Mouse (Mus musculus) left cerebral cortex, adult 9 months (tissue): ENCODE measurements around the gene Prkag2.
A peak's percentile ranks its signal among the peaks of the same experiment; 100 is the strongest.

Experiments used
- DNase-seq, 2 experiments: peaks; one replicate each; pipeline ENCODE4 v3.0.0; 2022; ENCODE audit warnings: low spot score in 2 of 2

Prkag2 gene

DNA sequence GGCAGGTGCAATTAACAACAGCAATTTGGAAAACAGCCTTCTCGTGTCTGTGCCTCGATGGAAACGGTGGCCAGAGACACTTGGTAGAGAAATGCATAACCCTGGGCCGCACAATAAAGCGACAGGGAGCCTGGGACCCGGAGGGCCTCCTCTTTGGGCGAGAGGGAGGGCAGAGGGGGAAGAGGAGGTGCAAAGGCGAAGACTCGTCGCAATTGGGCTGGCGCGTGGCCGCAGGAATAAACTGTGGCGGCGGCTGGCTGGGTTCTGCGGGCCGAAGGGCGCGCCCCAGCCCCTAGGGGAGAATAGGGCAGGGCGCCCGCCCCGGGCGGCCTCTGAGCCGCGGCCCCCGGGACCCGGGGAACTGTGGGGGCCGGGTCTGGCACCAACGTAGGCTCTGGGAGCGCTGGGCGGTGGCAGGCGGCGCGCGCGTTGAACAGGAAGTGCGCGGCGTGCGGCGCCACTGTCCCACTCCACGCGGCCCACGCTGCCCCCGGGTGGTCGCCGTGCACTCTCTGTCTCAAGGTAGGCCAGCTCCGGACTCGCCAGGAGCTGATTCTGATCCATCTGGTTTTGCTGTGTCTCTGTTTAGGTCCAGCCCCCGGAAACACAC, at the start of gene Prkag2:
Prkag2 (minus strand) TSS at position 127 of the 610 bp plus-strand sequence.
- no peak for DNase-seq

DNA sequence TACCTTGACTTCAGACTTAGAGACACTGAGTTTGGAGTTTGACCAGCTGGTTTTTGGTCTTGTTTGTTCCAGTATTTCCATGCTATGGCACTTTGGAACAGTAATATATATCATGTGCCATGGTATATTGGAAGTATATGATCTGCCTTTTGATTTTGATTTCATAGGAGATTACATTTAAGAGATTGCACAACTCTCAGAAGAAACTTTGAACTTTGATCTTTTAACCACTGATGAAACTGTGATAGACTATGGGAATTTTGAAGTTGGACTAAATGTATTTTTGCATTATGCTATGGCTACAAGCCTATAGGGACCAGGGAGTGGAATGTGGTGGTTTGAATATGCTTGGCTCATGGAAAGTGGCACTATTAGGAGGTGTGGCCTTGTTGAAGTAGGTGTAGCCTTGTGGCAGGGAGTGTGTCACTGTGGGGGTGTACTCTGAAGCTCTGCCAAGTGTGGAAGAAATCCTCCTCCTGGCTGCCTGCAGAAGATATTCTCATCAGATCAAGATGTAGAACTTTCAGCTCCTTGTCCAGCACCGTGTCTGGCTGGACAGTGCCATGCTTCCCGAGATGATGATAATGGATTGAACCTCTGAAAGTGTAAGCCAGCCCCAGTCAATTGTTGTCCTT, 49.0 kb upstream of the Prkag2 start:
- DNase-seq = no peak

DNA sequence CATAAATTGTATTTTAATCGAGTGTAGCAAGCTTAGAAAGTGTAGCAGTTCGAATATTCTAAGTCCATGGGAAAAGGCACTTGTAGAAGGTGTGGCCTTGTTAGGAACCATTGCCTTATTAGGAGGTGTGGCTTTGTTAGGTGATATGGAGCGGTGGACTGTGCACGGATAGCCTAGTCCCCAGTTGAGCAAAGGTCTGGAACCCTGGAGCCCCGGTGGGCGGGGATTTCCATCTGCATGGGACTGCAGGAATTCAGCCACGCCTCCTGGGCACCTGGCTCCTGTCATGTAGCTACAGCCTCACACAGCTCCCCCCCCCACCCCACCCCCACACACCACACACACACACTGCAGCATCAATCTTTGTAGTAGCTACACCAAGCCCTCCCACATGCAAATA, 46.3 kb upstream of the Prkag2 start:
- no peak for DNase-seq

- DNase-seq = no peak
These were observed 27.4 kb upstream of the Prkag2 start for GRCm38 (mm10) chr5:25127865-25128264.

DNA sequence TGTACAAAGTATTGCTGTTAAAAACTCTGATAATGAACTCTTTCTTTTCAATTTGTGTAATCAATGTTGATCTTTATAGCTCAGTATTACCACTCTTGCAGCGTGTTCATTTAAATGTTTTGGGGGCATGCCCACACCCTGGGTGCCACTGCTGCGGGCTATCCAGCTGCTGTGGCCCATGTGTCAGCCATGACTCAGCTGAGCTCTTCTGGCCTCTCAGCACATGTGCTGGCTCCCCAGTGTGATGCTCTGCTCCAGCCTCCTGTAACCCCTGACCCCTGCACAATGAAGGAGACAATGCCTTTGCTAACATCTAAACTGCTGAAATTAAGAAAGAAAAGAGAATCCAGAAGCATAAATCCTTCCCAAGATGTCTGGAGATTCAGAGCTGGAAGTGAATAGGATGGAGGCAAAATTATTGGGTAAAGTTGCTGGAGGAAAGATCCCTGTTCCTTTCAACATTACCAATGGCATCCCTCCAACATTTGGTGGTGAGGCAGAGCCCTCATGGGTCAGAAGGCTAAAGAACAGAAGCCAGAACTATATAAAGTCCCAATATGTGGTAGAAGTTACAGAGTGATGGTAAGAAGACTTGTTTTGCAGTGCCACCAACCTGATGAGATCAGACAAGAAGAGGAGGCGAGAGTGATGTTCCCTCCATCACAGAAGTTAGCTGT, 25.6 kb upstream of the Prkag2 start:
- no peak for DNase-seq

DNA sequence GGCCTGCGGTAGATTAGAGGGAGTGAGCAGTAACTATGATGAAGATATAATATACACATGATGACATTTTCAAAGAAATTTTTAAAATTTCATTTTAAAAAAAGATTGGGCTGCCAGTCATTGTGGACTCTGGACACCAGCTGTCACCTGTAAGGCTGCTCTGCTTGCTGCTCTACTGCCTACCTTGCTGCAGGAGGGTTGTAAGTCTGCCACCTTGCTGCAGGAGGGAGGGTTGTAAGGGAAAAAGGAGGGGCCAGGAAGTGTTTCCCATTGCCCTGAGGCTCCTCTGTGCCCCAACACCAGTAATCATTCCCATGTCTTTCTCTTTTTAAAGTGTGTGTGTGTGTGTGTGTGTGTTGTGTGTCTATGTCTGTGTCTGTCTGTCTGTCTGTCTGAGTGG, 22.1 kb upstream of the Prkag2 start:
- no peak for DNase-seq

- peak in 1 of 2 experiments; percentile 49 for DNase-seq
These were observed 18.7 kb upstream of the Prkag2 start for GRCm38 (mm10) chr5:25119148-25119547.

- peak; percentile 80 to 94 for DNase-seq
These were observed 15.6 kb upstream of the Prkag2 start for GRCm38 (mm10) chr5:25115997-25116396.

DNA sequence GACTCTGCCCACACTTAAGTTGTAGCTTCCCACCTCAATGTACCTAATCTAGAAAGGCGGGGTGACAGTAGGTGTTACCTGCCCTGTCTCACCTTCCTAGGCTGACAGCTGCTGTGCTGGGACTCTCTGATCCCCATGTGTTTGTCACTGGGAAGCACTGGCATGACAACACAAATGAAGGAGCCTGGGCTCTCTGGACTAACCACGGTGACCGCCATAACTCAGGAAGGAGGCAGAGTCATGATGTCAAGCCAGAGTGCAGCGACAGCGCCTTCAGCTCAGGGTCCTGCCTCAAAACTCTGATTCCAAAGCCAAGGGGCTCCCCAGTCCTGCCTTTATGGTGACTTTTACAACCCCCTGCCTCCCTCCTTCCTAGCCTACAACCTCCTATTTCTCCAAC, 14.8 kb upstream of the Prkag2 start:
- no peak for DNase-seq

GRCm38 (mm10) chr5:25114110-25114509, 13.7 kb upstream of the Prkag2 start:
- DNase-seq = no peak

DNA sequence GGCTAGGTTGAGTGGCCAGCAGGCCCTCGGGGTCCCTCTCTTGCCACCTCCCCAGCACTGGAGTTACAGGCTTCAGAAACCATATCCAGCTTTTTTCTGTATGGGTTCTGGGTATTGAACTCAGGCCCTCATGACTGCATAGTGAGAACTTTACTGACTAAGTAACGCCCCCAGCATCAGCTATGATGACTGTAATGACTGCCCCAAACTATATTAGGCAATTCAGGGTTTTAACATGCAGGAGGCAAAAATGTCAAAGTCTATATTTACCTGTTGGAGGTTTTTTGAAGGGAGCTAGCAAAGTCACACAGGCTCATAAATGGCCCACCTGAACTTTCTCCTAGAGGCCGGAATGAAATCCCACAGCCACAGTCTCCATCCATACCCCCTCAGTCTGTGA, 9.9 kb upstream of the Prkag2 start:
- no peak for DNase-seq

GRCm38 (mm10) chr5:25105748-25106147, 5.3 kb upstream of the Prkag2 start:
- no peak for DNase-seq

- DNase-seq = peak in 1 of 2 experiments; percentile 51
These were observed 683 bp upstream of the Prkag2 start for GRCm38 (mm10) chr5:25101126-25101523.

- DNase-seq = no peak
These were observed 306 bp downstream of the Prkag2 start for GRCm38 (mm10) chr5:25100157-25100515.

DNA sequence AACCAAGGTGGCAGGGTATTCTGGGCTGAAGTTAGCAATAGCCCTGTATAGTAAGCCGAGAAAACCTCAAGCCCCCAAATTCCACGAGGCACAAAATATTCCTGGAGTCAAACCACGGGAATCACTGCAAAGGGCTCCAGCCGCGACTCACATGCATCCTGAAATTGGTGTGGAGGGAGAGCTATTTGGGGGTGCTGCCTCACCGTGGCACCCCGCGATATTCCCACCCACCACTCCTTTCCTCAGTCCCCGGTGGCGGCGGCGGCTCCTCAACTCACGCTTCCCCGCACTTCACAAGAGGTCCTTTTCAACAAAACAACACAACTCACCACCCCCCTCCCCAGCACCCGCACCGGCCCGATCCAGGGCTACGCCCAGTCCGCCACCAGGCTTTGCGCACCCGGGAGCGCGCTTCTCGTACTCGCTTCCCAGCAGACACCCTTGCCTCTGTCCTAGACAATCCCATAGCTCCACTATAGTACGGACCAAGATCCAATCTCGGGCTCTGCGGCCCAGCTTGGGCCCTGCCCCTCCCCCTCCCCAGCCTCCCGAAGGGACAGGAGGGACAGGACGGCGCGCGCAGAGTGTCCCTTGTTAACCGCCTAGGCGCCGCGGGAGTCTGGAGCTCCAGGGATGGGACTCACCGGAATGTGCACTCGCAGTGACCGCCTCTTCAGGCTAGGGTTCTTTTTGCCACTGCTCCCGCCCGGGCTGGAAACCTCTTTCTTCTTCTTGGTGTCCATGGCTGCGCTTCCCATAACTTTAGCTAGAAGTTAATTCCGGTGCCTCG, 880 bp downstream of the Prkag2 start:
- DNase-seq = peak in 1 of 2 experiments; percentile 63

GRCm38 (mm10) chr5:25097891-25098290, 2.6 kb downstream of the Prkag2 start:
- DNase-seq = no peak

- no peak for DNase-seq
These were observed 4.0 kb downstream of the Prkag2 start for GRCm38 (mm10) chr5:25096431-25096830.

DNA sequence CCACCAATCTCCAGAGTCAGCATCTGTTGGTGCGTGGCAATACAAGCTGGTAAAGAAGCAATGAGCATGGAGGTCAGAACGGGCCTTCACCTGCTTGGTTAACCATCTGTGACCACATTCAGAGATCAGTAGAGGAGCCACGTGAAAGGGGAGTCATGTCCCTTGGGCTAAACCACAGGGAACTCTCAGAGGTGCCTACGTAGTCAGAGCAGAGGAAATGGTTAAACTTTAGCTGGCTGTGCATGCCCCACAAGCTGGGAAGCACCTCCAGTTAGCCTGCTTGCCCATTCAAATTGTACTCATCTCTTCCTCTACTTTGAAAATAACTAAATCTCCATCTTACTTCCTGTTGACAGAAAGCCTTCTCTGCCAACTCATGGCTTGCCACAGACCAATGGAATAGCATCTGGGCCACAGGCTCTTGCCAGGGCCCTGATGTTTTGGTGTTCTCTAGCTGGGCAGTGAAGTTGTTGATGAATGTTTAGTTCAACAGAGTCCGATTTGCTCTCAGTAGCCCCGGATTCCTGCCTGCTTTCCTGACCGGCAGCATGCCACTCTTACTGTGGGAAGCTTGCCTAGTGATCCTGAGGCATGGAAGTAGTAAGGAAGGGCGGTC, 7.7 kb downstream of the Prkag2 start:
- DNase-seq = no peak

DNA sequence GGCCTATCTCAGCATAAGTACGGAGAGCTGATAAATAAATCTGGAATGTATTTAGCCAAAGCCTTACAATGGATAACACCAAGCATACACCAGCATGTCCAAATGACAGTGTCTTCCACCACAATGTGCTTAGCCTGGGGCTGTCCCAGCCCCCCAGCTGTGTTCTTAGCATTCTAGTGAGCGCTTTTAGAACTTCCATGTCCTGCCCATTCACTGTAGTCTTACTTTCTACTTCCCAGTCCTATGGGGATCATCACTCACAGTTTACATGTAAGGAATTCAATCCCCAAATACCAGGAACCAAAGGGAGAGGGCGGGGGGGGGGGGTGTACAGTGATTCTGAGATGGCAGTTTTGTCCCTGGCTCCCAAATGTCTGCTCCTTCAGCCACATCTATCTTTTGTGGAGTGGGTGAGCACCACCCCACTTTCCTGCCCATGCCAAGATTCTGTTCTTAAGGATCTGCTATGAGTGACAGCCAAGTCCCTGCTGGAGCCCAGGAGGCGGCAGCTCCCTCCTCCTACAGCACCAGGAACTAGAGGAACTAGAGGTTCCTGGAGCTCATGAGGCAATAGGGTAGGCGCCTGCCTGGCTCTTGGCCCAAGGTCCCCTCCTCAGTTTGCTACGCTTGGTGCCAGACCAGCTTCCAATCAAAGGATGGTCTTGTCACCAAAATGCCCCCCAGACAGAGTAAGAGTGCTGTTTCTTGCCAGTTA, 11.0 kb downstream of the Prkag2 start:
- DNase-seq = peak in 1 of 2 experiments; percentile 44

DNA sequence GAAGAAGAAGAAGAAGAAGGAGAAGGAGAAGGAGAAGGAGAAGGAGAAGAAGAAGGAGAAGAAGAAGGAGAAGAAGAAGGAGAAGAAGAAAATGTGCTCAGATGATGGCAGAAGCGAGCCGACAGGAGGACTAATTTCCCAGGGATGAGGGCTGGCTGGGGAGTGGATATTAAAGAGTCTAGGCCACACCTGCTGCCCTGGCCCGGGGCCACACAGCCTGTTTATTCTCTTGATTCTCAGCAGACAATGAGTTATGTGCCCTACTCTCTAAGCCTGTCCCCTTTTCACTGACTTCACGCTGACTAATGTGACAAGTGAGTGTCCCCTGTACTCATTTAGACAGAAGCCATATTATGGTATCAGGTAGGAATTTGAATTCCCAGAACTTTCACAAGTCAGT, 11.8 kb downstream of the Prkag2 start:
- DNase-seq = no peak

DNA sequence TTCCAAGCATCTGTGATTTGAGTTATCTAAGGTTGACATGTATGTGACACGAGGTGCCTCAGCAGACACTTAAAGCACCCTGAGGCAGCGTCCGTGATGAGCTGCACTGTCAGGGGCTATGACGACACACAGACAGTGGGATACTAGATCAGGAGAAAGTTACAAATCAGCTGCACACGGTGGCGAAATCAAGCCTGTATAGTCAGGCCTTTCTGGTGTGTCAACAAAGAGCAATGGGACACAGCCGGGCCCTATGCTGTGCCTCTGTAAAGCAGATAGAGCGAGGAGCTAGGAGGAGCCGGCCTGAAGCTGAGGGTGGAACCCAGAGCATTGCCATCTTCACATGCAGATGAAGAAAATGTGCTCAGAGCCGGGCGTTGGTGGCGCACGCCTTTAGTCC, 12.3 kb downstream of the Prkag2 start:
- DNase-seq = no peak
